Comparison of ENCODE assay signal across 23 mouse cellular contexts in genomic region chr8:86234696-86235095, GRCm38 (mm10).
"Had no signal": no experiment of that assay in that cellular context is flagged by ENCODE, and none has a peak within 500 bp of the region (broad histone marks: within the 10 kb centered on the region; RNA-seq: fewer than 3 reads in every experiment).

No protein-coding gene starts in this region.

- H3K36me3 ChIP-seq: heart, embryonic 12.5 days; hindbrain, embryonic 10.5 days; hindbrain, embryonic 12.5 days; intestine, embryonic 15.5 days; limb, embryonic 10.5 days; limb, embryonic 12.5 days; liver, embryonic 13.5 days; liver, embryonic 15.5 days had no signal

- H3K4me1 ChIP-seq: heart, embryonic 12.5 days; hindbrain, embryonic 10.5 days; hindbrain, embryonic 12.5 days; intestine, embryonic 15.5 days; limb, embryonic 10.5 days; limb, embryonic 12.5 days; liver, embryonic 13.5 days; liver, embryonic 15.5 days had no signal

- H3K27ac ChIP-seq: gastrocnemius, adult 2 months; heart, adult 2 months; hindbrain, embryonic 10.5 days; hindbrain, embryonic 12.5 days; hindbrain, embryonic 14.5 days; intestine, embryonic 15.5 days; layer of hippocampus, adult 2 months; left cerebral cortex, adult 2 months; limb, embryonic 10.5 days; limb, embryonic 12.5 days; liver, embryonic 13.5 days; liver, embryonic 15.5 days had no signal

- H3K27me3 ChIP-seq: heart, embryonic 12.5 days; hindbrain, embryonic 12.5 days; intestine, embryonic 15.5 days; limb, embryonic 12.5 days; liver, embryonic 13.5 days; liver, embryonic 15.5 days had no signal

- H3K9me3 ChIP-seq: heart, embryonic 12.5 days; hindbrain, embryonic 10.5 days; hindbrain, embryonic 12.5 days; intestine, embryonic 15.5 days; limb, embryonic 10.5 days; limb, embryonic 12.5 days; liver, embryonic 13.5 days; liver, embryonic 15.5 days had no signal

- H3K4me3 ChIP-seq: gastrocnemius, adult 2 months; heart, adult 2 months; heart, embryonic 12.5 days; hindbrain, embryonic 10.5 days; hindbrain, embryonic 12.5 days; intestine, embryonic 15.5 days; layer of hippocampus, adult 2 months; left cerebral cortex, adult 2 months; limb, embryonic 10.5 days; limb, embryonic 12.5 days; liver, embryonic 13.5 days; liver, embryonic 15.5 days had no signal

- DNase-seq: gastrocnemius, adult 2 months; gastrocnemius, postnatal 10 days; gastrocnemius, postnatal 25 days; heart, adult 2 months; heart, postnatal 10 days; heart, postnatal 4 days; kidney, adult 18-20 months; kidney, adult 8-10 months; kidney, postnatal 10 days; kidney, postnatal 25 days; kidney, postnatal 4 days; liver; liver, embryonic 13.5 days had no signal
